Comparison of ENCODE assay signal across 22 mouse cellular contexts in the genomic region with DNA sequence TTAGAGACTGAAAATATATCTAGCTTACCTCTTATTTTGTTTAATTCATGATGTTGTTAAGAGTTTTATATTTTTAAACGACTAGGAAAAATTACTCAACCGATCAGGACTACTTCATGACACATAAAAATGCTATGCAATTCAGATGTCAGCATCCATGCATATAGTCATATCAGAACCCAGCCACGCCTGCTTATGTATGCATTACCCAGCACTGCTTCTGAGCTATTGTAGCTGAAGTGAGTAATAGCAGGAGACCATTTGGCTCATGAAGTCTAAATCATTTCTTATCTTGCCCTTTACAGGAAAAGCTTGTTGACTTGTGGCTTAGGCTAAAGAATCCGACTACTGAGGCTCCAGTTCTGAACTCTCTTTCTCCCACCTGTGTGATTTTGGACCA.
DNase-seq lines count a peak whose midpoint lies in the region; ATAC-seq and TF ChIP-seq lines count a peak whose summit lies in the region.
"Had no signal": no experiment of that assay in that cellular context is flagged by ENCODE, and none has a peak within 500 bp of the region (broad histone marks: within the 10 kb centered on the region; RNA-seq: fewer than 3 reads in every experiment).

No protein-coding gene starts in this region.

- no peak for DNase-seq in embryonic facial prominence, embryonic 10.5 days (ENCODE audit: low spot score)
- peak; percentile 19 for DNase-seq in midbrain, embryonic 14.5 days
- DNase-seq in stomach, postnatal 0 days (ENCODE audit: low spot score) = peak; percentile 37
- no peak for DNase-seq in cerebellum, postnatal 36 days
- no peak for DNase-seq in gastrocnemius, postnatal 10 days
- DNase-seq: adrenal gland, adult 8-10 months; adrenal gland, postnatal 14 days; adrenal gland, postnatal 36 days; cerebellum, adult 11-12 months; cerebellum, adult 2 months; cerebellum, adult 9-10 months; cerebellum, postnatal 10 days; cerebellum, postnatal 25 days; embryo, embryonic 11 days; forebrain, postnatal 0 days had no signal

- no peaks in the 10 kb centered on the region for H3K9me3 ChIP-seq in embryonic facial prominence, embryonic 12.5 days
- H3K9me3 ChIP-seq in embryonic facial prominence, embryonic 10.5 days = no peaks in the 10 kb centered on the region
- H3K9me3 ChIP-seq in midbrain, embryonic 14.5 days (ENCODE audit: control insufficient read depth, low read length) = no peaks in the 10 kb centered on the region
- H3K9me3 ChIP-seq in midbrain, embryonic 15.5 days = no peaks in the 10 kb centered on the region
- no peaks in the 10 kb centered on the region for H3K9me3 ChIP-seq in embryonic facial prominence, embryonic 13.5 days
- no peaks in the 10 kb centered on the region for H3K9me3 ChIP-seq in stomach, postnatal 0 days (ENCODE audit: control insufficient read depth, low read length)
- H3K9me3 ChIP-seq: forebrain, embryonic 13.5 days; forebrain, embryonic 15.5 days had no signal

- 90% methylated on average over 4 of the region's 4 CpGs for WGBS in embryonic facial prominence, embryonic 12.5 days
- 91% methylated on average over 4 of the region's 4 CpGs for WGBS in embryonic facial prominence, embryonic 10.5 days
- WGBS in midbrain, embryonic 14.5 days = 87% methylated on average over 4 of the region's 4 CpGs
- WGBS in midbrain, embryonic 15.5 days = 92% methylated on average over 4 of the region's 4 CpGs
- WGBS in embryonic facial prominence, embryonic 13.5 days = 86% methylated on average over 4 of the region's 4 CpGs
- WGBS in stomach, postnatal 0 days = 43% methylated on average over 4 of the region's 4 CpGs

- peaks cover 19% of the 10 kb centered on the region for H3K4me1 ChIP-seq in embryonic facial prominence, embryonic 12.5 days
- peaks cover 19% of the 10 kb centered on the region for H3K4me1 ChIP-seq in embryonic facial prominence, embryonic 10.5 days
- peaks cover 11% of the 10 kb centered on the region for H3K4me1 ChIP-seq in midbrain, embryonic 14.5 days (ENCODE audit: control insufficient read depth, insufficient read depth, low read length)
- peaks cover 15% of the 10 kb centered on the region for H3K4me1 ChIP-seq in midbrain, embryonic 15.5 days
- peaks cover 29% of the 10 kb centered on the region for H3K4me1 ChIP-seq in embryonic facial prominence, embryonic 13.5 days
- no peaks in the 10 kb centered on the region for H3K4me1 ChIP-seq in stomach, postnatal 0 days (replicated peaks; ENCODE audit: control insufficient read depth, insufficient read depth)

- no peak overlapping the region for H3K4me3 ChIP-seq in embryonic facial prominence, embryonic 12.5 days
- H3K4me3 ChIP-seq in embryonic facial prominence, embryonic 10.5 days = no peak overlapping the region
- H3K4me3 ChIP-seq in midbrain, embryonic 14.5 days (replicated peaks; ENCODE audit: low read depth, low read length) = no peak overlapping the region
- no peak overlapping the region for H3K4me3 ChIP-seq in midbrain, embryonic 15.5 days
- no peak overlapping the region for H3K4me3 ChIP-seq in embryonic facial prominence, embryonic 13.5 days
- no peak overlapping the region for H3K4me3 ChIP-seq in stomach, postnatal 0 days (ENCODE audit: low read depth, low read length)
- H3K4me3 ChIP-seq: forebrain, embryonic 13.5 days; forebrain, embryonic 15.5 days had no signal

- H3K36me3 ChIP-seq in embryonic facial prominence, embryonic 12.5 days = no peaks in the 10 kb centered on the region
- no peaks in the 10 kb centered on the region for H3K36me3 ChIP-seq in embryonic facial prominence, embryonic 10.5 days (replicated peaks)
- H3K36me3 ChIP-seq in midbrain, embryonic 14.5 days (ENCODE audit: control insufficient read depth, insufficient read depth, low read length) = no peaks in the 10 kb centered on the region
- H3K36me3 ChIP-seq in midbrain, embryonic 15.5 days (replicated peaks) = no peaks in the 10 kb centered on the region
- H3K36me3 ChIP-seq in embryonic facial prominence, embryonic 13.5 days = no peaks in the 10 kb centered on the region
- H3K36me3 ChIP-seq in stomach, postnatal 0 days (ENCODE audit: control insufficient read depth, insufficient read depth, low read length) = no peaks in the 10 kb centered on the region
- H3K36me3 ChIP-seq: forebrain, embryonic 15.5 days had no signal

- no peak for ATAC-seq in embryonic facial prominence, embryonic 12.5 days (ENCODE audit: insufficient number of reproducible peaks, insufficient read depth, low FRiP score, low TSS enrichment)
- no peak for ATAC-seq in midbrain, embryonic 14.5 days (ENCODE audit: low FRiP score, low TSS enrichment)
- ATAC-seq in midbrain, embryonic 15.5 days (replicated peaks) = no peak
- ATAC-seq in embryonic facial prominence, embryonic 13.5 days (ENCODE audit: insufficient number of reproducible peaks, insufficient read depth, low FRiP score, low TSS enrichment, low read depth) = no peak
- ATAC-seq in stomach, postnatal 0 days (ENCODE audit: low FRiP score, low TSS enrichment) = peak; percentile 89
- ATAC-seq: activated CD4-positive, CD25-positive, alpha-beta regulatory T cell, adult 4 months; forebrain, embryonic 13.5 days; forebrain, embryonic 15.5 days; forebrain, postnatal 0 days; Patski had no signal

- H3K27ac ChIP-seq in embryonic facial prominence, embryonic 12.5 days = 0 out of 2 replicates have a peak overlapping the region, but pooled peaks have one; percentile 71
- no peak overlapping the region for H3K27ac ChIP-seq in embryonic facial prominence, embryonic 10.5 days (replicated peaks)
- no peak overlapping the region for H3K27ac ChIP-seq in midbrain, embryonic 14.5 days (replicated peaks; ENCODE audit: low read depth, low read length)
- no peak overlapping the region for H3K27ac ChIP-seq in midbrain, embryonic 15.5 days
- H3K27ac ChIP-seq in embryonic facial prominence, embryonic 13.5 days = peak overlapping the region; percentile 85; the same call in 1 of the 2 replicates
- peak overlapping the region; percentile 53 for H3K27ac ChIP-seq in stomach, postnatal 0 days (replicated peaks)
- H3K27ac ChIP-seq: forebrain, embryonic 15.5 days had no signal

- no peaks in the 10 kb centered on the region for H3K27me3 ChIP-seq in embryonic facial prominence, embryonic 12.5 days
- no peaks in the 10 kb centered on the region for H3K27me3 ChIP-seq in embryonic facial prominence, embryonic 10.5 days (replicated peaks; ENCODE audit: low read depth, poor library complexity, severe bottlenecking)
- no peaks in the 10 kb centered on the region for H3K27me3 ChIP-seq in midbrain, embryonic 14.5 days (ENCODE audit: control insufficient read depth, insufficient read depth, low read length)
- no peaks in the 10 kb centered on the region for H3K27me3 ChIP-seq in midbrain, embryonic 15.5 days (replicated peaks)
- H3K27me3 ChIP-seq in embryonic facial prominence, embryonic 13.5 days = no peaks in the 10 kb centered on the region
- H3K27me3 ChIP-seq in stomach, postnatal 0 days (ENCODE audit: control insufficient read depth, insufficient read depth, low read length) = no peaks in the 10 kb centered on the region
- H3K27me3 ChIP-seq: forebrain, embryonic 13.5 days; forebrain, embryonic 15.5 days; Patski had no signal

- no peak for TF ChIP-seq EP300 in stomach, postnatal 0 days (optimal IDR thresholded peaks at IDR 0.05)

- no peak overlapping the region for H3K9ac ChIP-seq in embryonic facial prominence, embryonic 12.5 days
- no peak overlapping the region for H3K9ac ChIP-seq in midbrain, embryonic 14.5 days (replicated peaks; ENCODE audit: low read length)
- H3K9ac ChIP-seq in midbrain, embryonic 15.5 days = no peak overlapping the region
- H3K9ac ChIP-seq in embryonic facial prominence, embryonic 13.5 days = no peak overlapping the region
- H3K9ac ChIP-seq in stomach, postnatal 0 days (ENCODE audit: low read length) = no peak overlapping the region
- H3K9ac ChIP-seq: forebrain, embryonic 15.5 days; forebrain, postnatal 0 days had no signal

- H3K4me2 ChIP-seq in embryonic facial prominence, embryonic 12.5 days (replicated peaks) = no peak overlapping the region
- H3K4me2 ChIP-seq in midbrain, embryonic 14.5 days (ENCODE audit: low read length) = no peak overlapping the region
- no peak overlapping the region for H3K4me2 ChIP-seq in midbrain, embryonic 15.5 days
- no peak overlapping the region for H3K4me2 ChIP-seq in embryonic facial prominence, embryonic 13.5 days
- no peak overlapping the region for H3K4me2 ChIP-seq in stomach, postnatal 0 days (replicated peaks; ENCODE audit: low read depth)
- H3K4me2 ChIP-seq: forebrain, embryonic 13.5 days; forebrain, embryonic 15.5 days had no signal

- TF ChIP-seq CTCF in stomach, postnatal 0 days (IDR thresholded peaks at IDR 0.05; ENCODE audit: low read depth) = no peak

Comparison
In these comparisons a context has a peak if more than half of its experiments do, and no peak if none do; other contexts are left out.
1. H3K27ac ChIP-seq: peak in embryonic facial prominence, embryonic 12.5 days (single experiment), embryonic facial prominence, embryonic 13.5 days (single experiment) and stomach, postnatal 0 days (single experiment); none in embryonic facial prominence, embryonic 10.5 days (single experiment), midbrain, embryonic 14.5 days (single experiment) and midbrain, embryonic 15.5 days (single experiment).
2. DNase-seq: peak in midbrain, embryonic 14.5 days (single experiment) and stomach, postnatal 0 days (single experiment); none in embryonic facial prominence, embryonic 10.5 days (single experiment), cerebellum, postnatal 36 days (0 of 2) and gastrocnemius, postnatal 10 days (single experiment).